Mouse (Mus musculus): ENCODE measurements around the gene Hcn4. TPM values are rescaled to one million over a fixed set of nuclear protein-coding genes. Genes with fewer than 3 reads are reported as not detected.

The Hcn4 gene
- polyA plus RNA-seq, 1 experiment: 0.01 TPM

DNA sequence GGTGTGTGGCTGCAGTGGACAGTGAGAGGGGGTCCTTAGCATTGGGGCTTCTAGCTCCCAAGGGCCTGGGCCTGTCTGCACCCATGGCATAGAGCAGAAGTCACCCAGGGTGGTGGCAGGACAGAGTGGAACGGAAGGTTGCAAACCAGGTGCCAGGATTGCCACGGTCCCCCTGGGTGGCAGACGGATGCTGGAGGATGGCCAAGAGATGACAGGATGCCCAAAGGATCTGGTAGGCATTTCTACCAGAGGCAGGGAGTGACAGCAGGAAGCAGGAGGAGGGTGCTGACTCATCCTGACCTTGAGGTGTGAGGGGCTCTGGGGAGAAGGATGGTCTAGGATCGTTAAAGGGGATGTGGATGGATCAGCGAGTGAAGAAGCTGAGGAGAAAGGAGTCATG lies 15.3 kb downstream of the Hcn4 start:
- H3K36me3 ChIP-seq (ENCODE audit: control insufficient read depth, insufficient read depth): no peaks in the 10 kb centered on the region
- H3ac ChIP-seq (ENCODE audit: control insufficient read depth, insufficient read length): no peak overlapping the region
- TF ChIP-seq E2F4 (IDR thresholded peaks at IDR 0.05; ENCODE audit: insufficient read depth) (no peak), TCF12 (IDR thresholded peaks at IDR 0.05; ENCODE audit: insufficient read depth, poor library complexity, severe bottlenecking) (no peak), SRF (IDR thresholded peaks at IDR 0.05; ENCODE audit: control insufficient read depth, insufficient read length, low read depth) (no peak), TCF3 (IDR thresholded peaks at IDR 0.05; ENCODE audit: insufficient read length, low read depth) (no peak), POLR2A (IDR thresholded peaks at IDR 0.05; ENCODE audit: insufficient read length, low read depth) (no peak), MAX (IDR thresholded peaks at IDR 0.05; ENCODE audit: low read depth) (no peak)
- H3K4me2 ChIP-seq (ENCODE audit: low read depth): no peak overlapping the region
- peaks cover 44% of the 10 kb centered on the region for H3K27me3 ChIP-seq (ENCODE audit: control insufficient read depth, insufficient read depth, insufficient read length)
- H3K4me3 ChIP-seq: no peak overlapping the region
- no peaks in the 10 kb centered on the region for H3K79me2 ChIP-seq (ENCODE audit: control insufficient read depth, insufficient read depth)

DNA sequence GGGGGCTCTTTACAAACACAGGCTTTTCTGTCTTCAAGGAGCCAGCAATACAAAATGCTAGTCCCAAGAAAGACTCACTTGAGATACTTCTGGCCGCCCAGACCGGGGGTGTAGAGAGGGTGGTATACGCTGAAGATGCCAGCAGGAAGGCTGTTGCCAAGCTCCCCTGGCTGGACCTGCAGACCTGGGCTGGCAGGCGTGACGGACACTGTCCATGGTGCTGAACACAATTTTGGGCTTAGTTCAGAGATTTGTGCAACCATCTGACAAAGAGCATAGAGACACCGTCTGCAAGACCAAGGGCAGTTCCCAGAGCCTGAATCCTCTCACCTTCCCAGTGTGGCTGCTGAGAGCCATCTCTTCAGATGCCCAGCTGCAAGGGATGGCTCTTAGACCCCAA lies 18.4 kb downstream of the Hcn4 start:
- no peak overlapping the region for H3K4me2 ChIP-seq (ENCODE audit: low read depth)
- no peak for TF ChIP-seq POLR2A (IDR thresholded peaks at IDR 0.05; ENCODE audit: insufficient read length, low read depth)
- peak; percentile 99 for TF ChIP-seq REST (IDR thresholded peaks at IDR 0.05; ENCODE audit: insufficient read depth, insufficient read length)
- no peak for TF ChIP-seq TCF12 (IDR thresholded peaks at IDR 0.05; ENCODE audit: insufficient read depth, poor library complexity, severe bottlenecking)
- H3K4me3 ChIP-seq: no peak overlapping the region
- H3K79me2 ChIP-seq (ENCODE audit: control insufficient read depth, insufficient read depth): no peaks in the 10 kb centered on the region
- H3K36me3 ChIP-seq (ENCODE audit: control insufficient read depth, insufficient read depth): no peaks in the 10 kb centered on the region
- H3ac ChIP-seq (ENCODE audit: control insufficient read depth, insufficient read length): no peak overlapping the region
- peaks cover 45% of the 10 kb centered on the region for H3K27me3 ChIP-seq (ENCODE audit: control insufficient read depth, insufficient read depth, insufficient read length)

DNA sequence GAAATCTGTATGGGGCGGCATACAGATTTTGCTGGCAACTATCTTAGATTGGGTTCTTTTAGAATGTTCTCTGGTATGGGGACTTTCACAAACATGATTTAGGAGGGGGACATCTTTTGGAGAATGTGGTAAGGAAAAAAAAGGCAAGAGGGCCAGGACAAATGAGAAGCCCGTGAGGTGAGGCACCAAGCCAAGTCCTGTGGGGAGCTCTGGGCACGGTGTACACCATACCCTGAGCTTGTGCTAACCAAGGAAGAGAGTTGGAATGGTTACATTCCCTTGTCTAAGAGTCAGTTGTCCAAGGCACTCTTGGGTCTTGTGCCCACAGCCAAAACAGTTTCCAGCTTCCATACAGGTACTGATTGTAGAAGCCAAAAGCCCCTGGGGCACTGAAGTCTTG lies 21.4 kb downstream of the Hcn4 start:
- H3K27me3 ChIP-seq (ENCODE audit: control insufficient read depth, insufficient read depth, insufficient read length): peaks cover 55% of the 10 kb centered on the region
- H3K4me2 ChIP-seq (ENCODE audit: low read depth): no peak overlapping the region
- no peak overlapping the region for H3K4me3 ChIP-seq
- TF ChIP-seq CEBPB (IDR thresholded peaks at IDR 0.05; ENCODE audit: insufficient read depth, poor library complexity, severe bottlenecking) (no peak), REST (IDR thresholded peaks at IDR 0.05; ENCODE audit: insufficient read depth, insufficient read length) (no peak), MYOD1 (IDR thresholded peaks at IDR 0.05; ENCODE audit: control insufficient read depth in 1 of 3, insufficient read length in 2 of 3, low read depth in 2 of 3) (no peak), MYOG (IDR thresholded peaks at IDR 0.05; ENCODE audit: control insufficient read depth in 1 of 3, insufficient read depth in 1 of 3, insufficient read length in 2 of 3, low read depth in 2 of 3) (no peak), POLR2AphosphoS2 (IDR thresholded peaks at IDR 0.05; ENCODE audit: insufficient read length, low read depth) (no peak), TCF3 (IDR thresholded peaks at IDR 0.05; ENCODE audit: insufficient read length, low read depth) (no peak), E2F4 (IDR thresholded peaks at IDR 0.05; ENCODE audit: insufficient read depth) (no peak), SRF (IDR thresholded peaks at IDR 0.05; ENCODE audit: control insufficient read depth, insufficient read length, low read depth) (no peak), POLR2A (IDR thresholded peaks at IDR 0.05; ENCODE audit: insufficient read length, low read depth) (no peak), MAX (IDR thresholded peaks at IDR 0.05; ENCODE audit: low read depth) (no peak), TCF12 (IDR thresholded peaks at IDR 0.05; ENCODE audit: insufficient read depth, poor library complexity, severe bottlenecking) (no peak), USF1 (IDR thresholded peaks at IDR 0.05; ENCODE audit: low read depth) (no peak)
- no peaks in the 10 kb centered on the region for H3K79me2 ChIP-seq (ENCODE audit: control insufficient read depth, insufficient read depth)
- H3ac ChIP-seq (ENCODE audit: control insufficient read depth, insufficient read length): no peak overlapping the region
- no peaks in the 10 kb centered on the region for H3K36me3 ChIP-seq (ENCODE audit: control insufficient read depth, insufficient read depth)

DNA sequence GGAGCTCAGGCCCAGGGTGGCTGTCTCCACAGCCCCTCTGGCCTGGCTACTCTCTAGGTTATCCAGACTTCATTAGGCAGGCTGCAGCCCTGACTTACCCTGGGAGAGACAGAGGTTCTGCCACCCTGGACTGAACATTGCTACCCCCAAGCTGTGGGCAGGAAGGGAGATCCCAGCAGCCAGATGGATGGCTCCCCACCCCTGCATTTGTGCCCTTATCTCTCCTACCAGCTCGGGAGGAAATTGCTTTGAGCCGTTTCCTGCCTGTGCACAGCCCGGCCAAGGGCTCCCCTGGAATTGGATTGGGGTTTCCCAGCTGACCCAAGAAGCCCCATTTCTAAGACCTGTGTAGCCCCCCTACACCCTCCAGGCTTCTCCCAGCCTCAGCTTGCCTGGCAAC lies 23.8 kb downstream of the Hcn4 start:
- Histone ChIP-seq H3K4me2 (ENCODE audit: low read depth) (no peak overlapping the region), H3K79me2 (ENCODE audit: control insufficient read depth, insufficient read depth) (no peaks in the 10 kb centered on the region), H3K4me3 (no peak overlapping the region), H3K27me3 (ENCODE audit: control insufficient read depth, insufficient read depth, insufficient read length) (peaks cover 68% of the 10 kb centered on the region), H3ac (ENCODE audit: control insufficient read depth, insufficient read length) (no peak overlapping the region), H3K36me3 (ENCODE audit: control insufficient read depth, insufficient read depth) (no peaks in the 10 kb centered on the region)
- TF ChIP-seq MYOG (IDR thresholded peaks at IDR 0.05; ENCODE audit: control insufficient read depth in 1 of 3, insufficient read depth in 1 of 3, insufficient read length in 2 of 3, low read depth in 2 of 3) (no peak), MAX (IDR thresholded peaks at IDR 0.05; ENCODE audit: low read depth) (no peak), POLR2A (IDR thresholded peaks at IDR 0.05; ENCODE audit: insufficient read length, low read depth) (no peak), REST (IDR thresholded peaks at IDR 0.05; ENCODE audit: insufficient read depth, insufficient read length) (no peak), E2F4 (IDR thresholded peaks at IDR 0.05; ENCODE audit: insufficient read depth) (no peak), TCF12 (IDR thresholded peaks at IDR 0.05; ENCODE audit: insufficient read depth, poor library complexity, severe bottlenecking) (no peak), POLR2AphosphoS2 (IDR thresholded peaks at IDR 0.05; ENCODE audit: insufficient read length, low read depth) (no peak), MYOD1 (IDR thresholded peaks at IDR 0.05; ENCODE audit: control insufficient read depth in 1 of 3, insufficient read length in 2 of 3, low read depth in 2 of 3) (no peak), SRF (IDR thresholded peaks at IDR 0.05; ENCODE audit: control insufficient read depth, insufficient read length, low read depth) (no peak), TCF3 (IDR thresholded peaks at IDR 0.05; ENCODE audit: insufficient read length, low read depth) (no peak), CEBPB (IDR thresholded peaks at IDR 0.05; ENCODE audit: insufficient read depth, poor library complexity, severe bottlenecking) (no peak), USF1 (IDR thresholded peaks at IDR 0.05; ENCODE audit: low read depth) (no peak)

DNA sequence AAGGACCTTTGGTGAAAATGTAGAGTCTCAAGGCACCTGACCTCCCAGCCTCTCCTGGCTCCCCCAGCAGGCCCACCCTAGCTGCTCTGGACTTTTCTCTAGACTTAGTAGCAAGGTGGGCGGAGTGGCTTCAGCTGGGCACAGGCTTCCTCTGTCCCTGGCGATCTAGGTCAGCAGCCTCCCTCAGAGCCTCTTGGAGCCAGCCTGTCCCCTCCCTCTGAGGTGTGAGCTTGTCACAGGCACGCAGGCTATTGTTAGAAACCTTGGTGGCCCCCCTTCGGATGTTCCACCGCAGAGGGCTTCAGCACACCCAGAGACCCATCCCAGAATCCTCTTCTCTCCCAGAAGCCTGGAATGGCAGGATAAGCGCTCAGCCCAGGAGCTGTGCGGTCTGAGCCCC lies 24.5 kb downstream of the Hcn4 start:
- no peaks in the 10 kb centered on the region for H3K36me3 ChIP-seq (ENCODE audit: control insufficient read depth, insufficient read depth)
- H3K4me3 ChIP-seq: no peak overlapping the region
- no peak overlapping the region for H3K4me2 ChIP-seq (ENCODE audit: low read depth)
- H3K79me2 ChIP-seq (ENCODE audit: control insufficient read depth, insufficient read depth): no peaks in the 10 kb centered on the region
- H3ac ChIP-seq (ENCODE audit: control insufficient read depth, insufficient read length): no peak overlapping the region
- TF ChIP-seq E2F4 (IDR thresholded peaks at IDR 0.05; ENCODE audit: insufficient read depth): no peak
- TF ChIP-seq MAX (IDR thresholded peaks at IDR 0.05; ENCODE audit: low read depth): no peak
- TF ChIP-seq MYOD1 (IDR thresholded peaks at IDR 0.05; ENCODE audit: control insufficient read depth in 1 of 3, insufficient read length in 2 of 3, low read depth in 2 of 3): no peak
- TF ChIP-seq TCF12 (IDR thresholded peaks at IDR 0.05; ENCODE audit: insufficient read depth, poor library complexity, severe bottlenecking): no peak
- no peak for TF ChIP-seq POLR2AphosphoS2 (IDR thresholded peaks at IDR 0.05; ENCODE audit: insufficient read length, low read depth)
- no peak for TF ChIP-seq MYOG (IDR thresholded peaks at IDR 0.05; ENCODE audit: control insufficient read depth in 1 of 3, insufficient read depth in 1 of 3, insufficient read length in 2 of 3, low read depth in 2 of 3)
- no peak for TF ChIP-seq POLR2A (IDR thresholded peaks at IDR 0.05; ENCODE audit: insufficient read length, low read depth)
- no peak for TF ChIP-seq REST (IDR thresholded peaks at IDR 0.05; ENCODE audit: insufficient read depth, insufficient read length)
- no peak for TF ChIP-seq CEBPB (IDR thresholded peaks at IDR 0.05; ENCODE audit: insufficient read depth, poor library complexity, severe bottlenecking)
- TF ChIP-seq TCF3 (IDR thresholded peaks at IDR 0.05; ENCODE audit: insufficient read length, low read depth): no peak
- no peak for TF ChIP-seq SRF (IDR thresholded peaks at IDR 0.05; ENCODE audit: control insufficient read depth, insufficient read length, low read depth)
- peaks cover 73% of the 10 kb centered on the region for H3K27me3 ChIP-seq (ENCODE audit: control insufficient read depth, insufficient read depth, insufficient read length)

Data from myocyte (in vitro differentiated cells).